Mouse (Mus musculus) myocyte (in vitro differentiated cells): Measurements from ENCODE around the gene Tnrc6c. TPM values are rescaled to one million over a fixed set of nuclear protein-coding genes. Genes with fewer than 3 reads are reported as not detected.

Experiments used
- H3K27me3 ChIP-seq: one replicate; pipeline ENCODE4 v1.6.1; 2011; ENCODE audit not compliant: control insufficient read depth, insufficient read depth, insufficient read length
- H3K36me3 ChIP-seq: one replicate; pipeline ENCODE4 v1.6.1; 2011; ENCODE audit not compliant: control insufficient read depth, insufficient read depth
- H3K4me2 ChIP-seq: one replicate; pipeline ENCODE4 v1.6.1; 2011; ENCODE audit warnings: low read depth, control low read depth
- H3K4me3 ChIP-seq: one replicate; pipeline ENCODE4 v1.5.1; 2011; ENCODE audit warnings: mild to moderate bottlenecking, control low read depth, moderate library complexity
- H3K79me2 ChIP-seq: one replicate; pipeline ENCODE4 v1.6.1; 2011; ENCODE audit not compliant: control insufficient read depth, insufficient read depth
- H3ac ChIP-seq: one replicate; pipeline ENCODE4 v1.6.1; 2011; ENCODE audit not compliant: control insufficient read depth, insufficient read length
- CEBPB ChIP-seq: IDR thresholded peaks from 2 replicates; pipeline ENCODE4 v1.6.1; 2011; ENCODE audit warnings: mild to moderate bottlenecking, moderate library complexity; ENCODE audit not compliant: poor library complexity, insufficient read depth, severe bottlenecking
- E2F4 ChIP-seq: IDR thresholded peaks from one replicate; pipeline ENCODE4 v1.6.1; 2011; ENCODE audit warnings: mild to moderate bottlenecking, control low read depth, moderate library complexity; ENCODE audit not compliant: insufficient read depth
- MAX ChIP-seq: IDR thresholded peaks from one replicate; pipeline ENCODE4 v1.6.1; 2011; ENCODE audit warnings: low read depth, mild to moderate bottlenecking, control low read depth
- MYOD1 ChIP-seq, 3 experiments: IDR thresholded peaks; one replicate each; pipeline ENCODE4 v1.6.1; 2011; ENCODE audit warnings: control low read depth in 2 of 3, low read depth in 2 of 3, mild to moderate bottlenecking in 2 of 3, moderate library complexity in 1 of 3; ENCODE audit not compliant: insufficient read length in 2 of 3, control insufficient read depth in 1 of 3
- MYOG ChIP-seq, 3 experiments: IDR thresholded peaks; one replicate each; pipeline ENCODE4 v1.6.1; 2011; ENCODE audit warnings: control low read depth in 2 of 3, low read depth in 2 of 3, mild to moderate bottlenecking in 2 of 3; ENCODE audit not compliant: insufficient read length in 2 of 3, control insufficient read depth in 1 of 3, insufficient read depth in 1 of 3
- POLR2A ChIP-seq: IDR thresholded peaks from one replicate; pipeline ENCODE4 v1.6.1; 2011; ENCODE audit warnings: low read depth, mild to moderate bottlenecking, control low read depth, moderate library complexity; ENCODE audit not compliant: insufficient read length
- POLR2AphosphoS2 ChIP-seq: IDR thresholded peaks from one replicate; pipeline ENCODE4 v1.6.1; 2011; ENCODE audit warnings: low read depth, control low read depth; ENCODE audit not compliant: insufficient read length
- REST ChIP-seq: IDR thresholded peaks from one replicate; pipeline ENCODE4 v1.6.1; 2011; ENCODE audit warnings: mild to moderate bottlenecking, control low read depth, moderate library complexity; ENCODE audit not compliant: insufficient read depth, insufficient read length
- SRF ChIP-seq: IDR thresholded peaks from one replicate; pipeline ENCODE4 v1.6.1; 2011; ENCODE audit warnings: low read depth; ENCODE audit not compliant: control insufficient read depth, insufficient read length
- TCF12 ChIP-seq: IDR thresholded peaks from one replicate; pipeline ENCODE4 v1.6.1; 2011; ENCODE audit warnings: mild to moderate bottlenecking, control low read depth; ENCODE audit not compliant: poor library complexity, insufficient read depth, severe bottlenecking
- TCF3 ChIP-seq: IDR thresholded peaks from one replicate; pipeline ENCODE4 v1.6.1; 2011; ENCODE audit warnings: low read depth, control low read depth; ENCODE audit not compliant: insufficient read length
- USF1 ChIP-seq: IDR thresholded peaks from one replicate; pipeline ENCODE4 v1.6.1; 2011; ENCODE audit warnings: low read depth, mild to moderate bottlenecking, control low read depth, moderate library complexity
- polyA plus RNA-seq: library from polyadenylated mRNA; unstranded; fragments of >200 nt; fragmentation: generic; extraction: Trizol; gene quantifications from one replicate; pipeline ENCODE4 v1.2.1, GENCODE M21; 2012; ENCODE audit warnings: missing spikeins

Gene Tnrc6c
- polyA plus RNA-seq, 1 experiment: 7.4 TPM

- H3K4me2 ChIP-seq: no peak overlapping the region
- H3K4me3 ChIP-seq: no peak overlapping the region
- H3K79me2 ChIP-seq: peaks cover 7% of the 10 kb centered on the region
- no peak overlapping the region for H3ac ChIP-seq
- H3K36me3 ChIP-seq: peaks cover 6% of the 10 kb centered on the region
- H3K27me3 ChIP-seq: no peaks in the 10 kb centered on the region
- TF ChIP-seq REST: no peak
These were observed 56.8 kb downstream of the Tnrc6c start for GRCm38 (mm10) chr11:117710815-117711294.

GRCm38 (mm10) chr11:117712065-117712464 is 58.0 kb downstream of the Tnrc6c start:
- no peaks in the 10 kb centered on the region for H3K27me3 ChIP-seq
- H3K79me2 ChIP-seq: no peaks in the 10 kb centered on the region
- no peak for TF ChIP-seq POLR2A
- H3K36me3 ChIP-seq: peaks cover 10% of the 10 kb centered on the region
- H3ac ChIP-seq: no peak overlapping the region
- H3K4me3 ChIP-seq: no peak overlapping the region
- H3K4me2 ChIP-seq: no peak overlapping the region

GRCm38 (mm10) chr11:117713375-117713774 is 59.3 kb downstream of the Tnrc6c start:
- no peak overlapping the region for H3K4me2 ChIP-seq
- H3K36me3 ChIP-seq: peaks cover 10% of the 10 kb centered on the region
- H3K4me3 ChIP-seq: no peak overlapping the region
- no peaks in the 10 kb centered on the region for H3K79me2 ChIP-seq
- H3ac ChIP-seq: no peak overlapping the region
- no peak for TF ChIP-seq POLR2A
- no peak for TF ChIP-seq MAX
- TF ChIP-seq E2F4: no peak
- TF ChIP-seq SRF: no peak
- TF ChIP-seq REST: no peak
- TF ChIP-seq POLR2AphosphoS2: no peak
- no peak for TF ChIP-seq MYOD1 (IDR thresholded peaks at IDR 0.05; ENCODE audit: control insufficient read depth in 1 of 3, insufficient read length in 2 of 3, low read depth in 2 of 3)
- no peak for TF ChIP-seq TCF3
- no peak for TF ChIP-seq CEBPB
- no peak for TF ChIP-seq MYOG (IDR thresholded peaks at IDR 0.05; ENCODE audit: control insufficient read depth in 1 of 3, insufficient read depth in 1 of 3, insufficient read length in 2 of 3, low read depth in 2 of 3)
- no peak for TF ChIP-seq TCF12
- TF ChIP-seq USF1: no peak
- no peaks in the 10 kb centered on the region for H3K27me3 ChIP-seq

- peaks cover 24% of the 10 kb centered on the region for H3K36me3 ChIP-seq
- no peak overlapping the region for H3K4me3 ChIP-seq
- no peak overlapping the region for H3ac ChIP-seq
- H3K4me2 ChIP-seq: no peak overlapping the region
- H3K27me3 ChIP-seq: no peaks in the 10 kb centered on the region
- TF ChIP-seq POLR2A (no peak), CEBPB (no peak), MAX (no peak), E2F4 (no peak), SRF (no peak), TCF3 (no peak), TCF12 (no peak), MYOG (IDR thresholded peaks at IDR 0.05; ENCODE audit: control insufficient read depth in 1 of 3, insufficient read depth in 1 of 3, insufficient read length in 2 of 3, low read depth in 2 of 3) (no peak), REST (no peak), MYOD1 (IDR thresholded peaks at IDR 0.05; ENCODE audit: control insufficient read depth in 1 of 3, insufficient read length in 2 of 3, low read depth in 2 of 3) (no peak), POLR2AphosphoS2 (no peak), USF1 (no peak)
- no peaks in the 10 kb centered on the region for H3K79me2 ChIP-seq
These were observed 64.7 kb downstream of the Tnrc6c start for GRCm38 (mm10) chr11:117718838-117719237.

GRCm38 (mm10) chr11:117724604-117725301 is 70.7 kb downstream of the Tnrc6c start:
- Histone ChIP-seq H3K27me3 (no peaks in the 10 kb centered on the region), H3K79me2 (no peaks in the 10 kb centered on the region), H3K4me2 (no peak overlapping the region), H3K36me3 (peaks cover 6% of the 10 kb centered on the region), H3ac (no peak overlapping the region), H3K4me3 (no peak overlapping the region)
- peak; percentile 71 for TF ChIP-seq POLR2AphosphoS2
- TF ChIP-seq MAX: no peak

GRCm38 (mm10) chr11:117727031-117727430 is 72.9 kb downstream of the Tnrc6c start:
- no peak for TF ChIP-seq POLR2AphosphoS2
- no peaks in the 10 kb centered on the region for H3K27me3 ChIP-seq
- no peak overlapping the region for H3ac ChIP-seq
- H3K36me3 ChIP-seq: no peaks in the 10 kb centered on the region
- H3K4me2 ChIP-seq: no peak overlapping the region
- no peaks in the 10 kb centered on the region for H3K79me2 ChIP-seq
- no peak overlapping the region for H3K4me3 ChIP-seq
